Mouse (Mus musculus): ENCODE data around the gene Pitpna.

Pitpna gene

GRCm38 (mm10) chr11:75655621-75656545 is 68.0 kb downstream of the Pitpna start:
- DNase-seq (ENCODE audit: inconsistent age in 2 of 2, low spot score in 1 of 2), result peak; percentile 90 to 97

- peak; percentile 34 to 65 for DNase-seq (ENCODE audit: inconsistent age in 2 of 2, low spot score in 1 of 2)
These were observed 69.0 kb downstream of the Pitpna start for GRCm38 (mm10) chr11:75656621-75657590.

- DNase-seq (ENCODE audit: inconsistent age in 2 of 2, low spot score in 1 of 2), result no peak
These were observed 69.9 kb downstream of the Pitpna start for GRCm38 (mm10) chr11:75657841-75658240.

GRCm38 (mm10) chr11:75658311-75658710 is 70.4 kb downstream of the Pitpna start:
- peak in 1 of 2 experiments; percentile 39 for DNase-seq (ENCODE audit: inconsistent age in 2 of 2, low spot score in 1 of 2)

GRCm38 (mm10) chr11:75658996-75659750 is 71.3 kb downstream of the Pitpna start:
- peak; percentile 70 to 84 for DNase-seq (ENCODE audit: inconsistent age in 2 of 2, low spot score in 1 of 2)

GRCm38 (mm10) chr11:75660081-75660590 is 72.2 kb downstream of the Pitpna start:
- DNase-seq (ENCODE audit: inconsistent age in 2 of 2, low spot score in 1 of 2), result peak; percentile 49 to 77

- no peak for DNase-seq (ENCODE audit: inconsistent age in 2 of 2, low spot score in 1 of 2)
These were observed 73.3 kb downstream of the Pitpna start for GRCm38 (mm10) chr11:75660941-75661800.

GRCm38 (mm10) chr11:75662131-75662530 is 74.2 kb downstream of the Pitpna start:
- no peak for DNase-seq (ENCODE audit: inconsistent age in 2 of 2, low spot score in 1 of 2)

- DNase-seq (ENCODE audit: inconsistent age in 2 of 2, low spot score in 1 of 2), result no peak
These were observed 78.4 kb downstream of the Pitpna start for GRCm38 (mm10) chr11:75666296-75666695.

GRCm38 (mm10) chr11:75668621-75669020 is 80.7 kb downstream of the Pitpna start:
- no peak for DNase-seq (ENCODE audit: inconsistent age in 2 of 2, low spot score in 1 of 2)

GRCm38 (mm10) chr11:75669176-75669852 is 81.4 kb downstream of the Pitpna start:
- DNase-seq (ENCODE audit: inconsistent age in 2 of 2, low spot score in 1 of 2), result no peak

GRCm38 (mm10) chr11:75669853-75670200 is 81.9 kb downstream of the Pitpna start:
- no peak for DNase-seq (ENCODE audit: inconsistent age in 2 of 2, low spot score in 1 of 2)

GRCm38 (mm10) chr11:75671426-75672180 is 83.7 kb downstream of the Pitpna start:
- no peak for DNase-seq (ENCODE audit: inconsistent age in 2 of 2, low spot score in 1 of 2)

- no peak for DNase-seq (ENCODE audit: inconsistent age in 2 of 2, low spot score in 1 of 2)
These were observed 85.5 kb downstream of the Pitpna start for GRCm38 (mm10) chr11:75673411-75673810.

- no peak for DNase-seq (ENCODE audit: inconsistent age in 2 of 2, low spot score in 1 of 2)
These were observed 87.0 kb downstream of the Pitpna start for GRCm38 (mm10) chr11:75674875-75675274.

GRCm38 (mm10) chr11:75677881-75678746 is 90.2 kb downstream of the Pitpna start:
- DNase-seq (ENCODE audit: inconsistent age in 2 of 2, low spot score in 1 of 2), result peak; percentile 46 to 79
